Mouse (Mus musculus): Measurements from ENCODE around the gene Aldh1a1. TPM values are rescaled to one million over a fixed set of nuclear protein-coding genes. Genes with fewer than 3 reads are reported as not detected.
"Not testable (repeated sequence)": the region's sequence is repeated elsewhere in the genome, so short reads cannot be mapped to it uniquely, and the experiment has no call there.

The Aldh1a1 gene
- total and polyA plus RNA-seq, 3 experiments, result 5.2 to 251 (median 112) TPM

DNA sequence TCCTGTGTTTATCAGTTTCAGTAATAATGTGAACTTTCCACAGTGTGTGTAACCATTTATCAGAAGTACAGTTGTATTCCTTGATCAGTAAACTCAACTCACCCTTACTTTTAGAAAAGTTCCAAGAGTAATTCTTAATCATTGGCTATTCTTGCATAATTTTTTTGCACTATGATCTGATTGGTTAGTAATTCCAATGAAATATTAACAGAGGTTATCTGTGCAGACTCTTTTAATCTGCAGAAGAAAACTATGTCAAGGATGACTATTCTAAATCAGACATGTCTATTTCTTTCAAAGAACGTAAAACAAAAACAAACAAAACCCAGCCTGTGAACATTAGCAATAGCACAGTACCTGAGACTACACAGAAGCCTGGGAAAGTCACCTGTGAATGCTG lies 62.9 kb downstream of the Aldh1a1 start:
- DNase-seq, result no peak

DNA sequence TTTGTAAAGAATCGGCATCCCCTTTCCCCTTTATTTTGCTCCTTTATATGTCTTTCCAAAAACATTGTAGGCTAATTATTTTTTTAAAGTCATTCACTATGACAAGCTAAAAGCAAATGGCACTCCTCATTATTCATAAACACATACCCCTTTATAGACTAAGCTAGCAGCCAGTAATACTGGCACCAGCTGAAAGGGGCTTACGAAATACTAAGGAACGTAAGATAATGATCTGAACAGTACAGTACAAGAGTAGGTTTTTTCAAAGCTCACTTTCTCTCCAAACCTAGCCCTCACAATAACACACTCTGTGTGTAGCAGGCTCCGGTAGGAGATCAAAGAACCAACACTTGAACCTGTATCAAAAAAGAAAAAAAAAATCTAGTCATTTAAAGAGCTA lies 64.7 kb downstream of the Aldh1a1 start:
- no peak for DNase-seq

DNA sequence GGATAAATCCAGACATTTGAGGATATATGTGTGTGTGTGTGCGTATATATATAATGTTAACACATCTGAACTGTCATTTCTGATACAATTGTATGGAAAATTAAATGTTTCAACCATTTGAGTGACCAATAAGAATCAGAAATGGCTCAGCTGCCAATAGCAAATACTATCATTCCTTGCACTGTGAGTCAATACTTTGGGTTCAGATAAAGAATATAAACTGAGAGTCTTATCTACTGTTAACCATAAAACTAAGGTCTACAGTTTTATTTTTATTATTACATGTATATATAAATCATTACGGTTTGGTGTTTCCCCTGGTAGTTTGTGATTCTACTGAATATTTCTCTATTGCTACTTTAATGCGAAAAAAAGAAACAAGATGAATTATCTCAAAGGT lies 65.6 kb downstream of the Aldh1a1 start:
- DNase-seq, result no peak

DNA sequence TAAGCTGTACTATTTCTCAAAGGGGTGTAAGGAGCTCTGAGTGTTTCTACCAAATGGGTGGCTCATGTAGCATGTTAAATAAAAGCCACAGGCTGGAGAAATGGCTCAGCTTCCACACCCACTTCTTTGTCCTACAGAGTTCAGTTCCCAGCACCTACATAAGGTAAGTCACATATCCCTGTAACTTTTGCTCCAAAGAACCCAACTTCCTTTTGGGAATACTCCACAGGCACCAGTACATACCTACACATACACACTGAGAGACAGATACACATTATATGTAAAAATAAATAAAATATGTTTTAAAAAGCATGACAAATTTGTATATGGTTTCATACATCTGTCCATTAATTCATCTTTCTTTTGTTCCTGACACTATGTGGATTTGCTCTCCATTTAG lies 66.0 kb downstream of the Aldh1a1 start:
- no peak for DNase-seq

DNA sequence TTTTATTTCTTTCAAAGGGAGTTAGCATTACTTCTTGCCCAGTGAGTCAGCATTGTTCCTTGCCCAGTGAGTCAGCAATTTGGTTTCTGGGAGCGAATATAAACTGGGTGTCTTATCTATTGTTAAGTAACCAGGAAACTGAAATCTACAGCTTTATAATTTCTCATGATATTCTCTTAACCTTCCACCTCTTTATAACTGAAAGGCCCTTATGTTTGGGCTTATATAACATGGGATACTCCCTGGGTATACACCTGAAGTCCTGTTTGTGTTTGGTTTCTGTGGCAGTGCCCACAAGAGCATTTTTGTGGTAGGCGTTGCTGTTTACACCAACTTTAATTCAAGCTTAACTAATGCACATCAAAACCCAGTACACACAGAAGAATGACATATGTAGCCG lies 66.4 kb downstream of the Aldh1a1 start:
- peak; percentile 52 for DNase-seq

DNA sequence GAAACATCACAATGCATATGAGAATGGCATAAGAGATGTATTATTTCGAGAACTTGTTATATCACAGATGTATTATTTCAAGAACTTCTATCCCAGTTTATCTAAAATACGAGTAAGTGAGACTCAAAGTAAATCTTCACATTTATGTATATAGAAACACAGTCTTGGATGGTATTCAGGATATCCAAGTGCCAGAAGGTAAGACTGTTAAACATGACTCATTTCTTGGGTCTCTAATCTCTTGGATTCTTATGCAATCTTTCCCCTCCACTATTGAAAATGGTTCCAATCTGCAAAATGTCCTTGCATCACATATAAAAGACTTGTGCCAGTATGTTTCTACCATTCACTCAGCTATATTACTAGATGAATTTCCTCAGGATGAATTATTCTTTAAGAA lies 67.4 kb downstream of the Aldh1a1 start:
- no peak for DNase-seq

DNA sequence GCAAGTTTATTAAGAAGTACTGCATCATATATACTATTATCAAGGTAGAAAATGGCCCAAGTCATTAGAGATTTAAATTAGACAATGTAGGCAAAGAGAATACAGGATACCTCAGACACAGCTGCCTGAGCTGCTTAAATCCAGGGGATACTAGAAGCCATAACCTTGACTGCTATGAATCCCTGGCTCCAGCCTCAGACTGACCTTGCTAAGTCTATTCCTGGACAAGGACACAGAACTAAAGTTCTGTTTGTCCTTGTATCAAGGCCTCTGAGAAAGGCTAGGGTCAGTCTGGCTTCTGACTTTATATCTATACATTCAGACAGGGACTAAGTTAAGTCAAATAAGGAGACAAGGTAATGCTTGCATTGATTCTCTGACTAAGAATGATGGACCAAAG lies 69.9 kb downstream of the Aldh1a1 start:
- peak; percentile 58 for DNase-seq

DNA sequence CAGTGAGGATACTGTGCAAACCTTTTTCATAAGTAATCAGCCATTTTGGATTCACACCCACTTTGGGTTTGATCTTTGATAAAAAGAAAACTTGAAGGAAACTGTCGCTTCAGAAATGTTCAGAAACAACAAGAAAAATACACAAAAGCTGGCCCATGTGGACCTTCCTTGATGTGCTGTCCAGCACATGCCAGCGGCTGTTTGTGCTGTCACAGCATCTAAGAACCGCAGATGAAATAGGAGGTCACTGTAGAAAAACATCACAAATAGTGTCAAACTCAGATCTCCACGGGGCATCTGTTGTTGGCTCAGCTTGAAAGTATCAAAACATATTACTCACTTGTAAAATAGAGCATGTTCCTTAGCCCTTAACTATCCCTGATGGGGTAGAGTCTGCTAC lies 73.8 kb downstream of the Aldh1a1 start:
- no peak for DNase-seq

DNA sequence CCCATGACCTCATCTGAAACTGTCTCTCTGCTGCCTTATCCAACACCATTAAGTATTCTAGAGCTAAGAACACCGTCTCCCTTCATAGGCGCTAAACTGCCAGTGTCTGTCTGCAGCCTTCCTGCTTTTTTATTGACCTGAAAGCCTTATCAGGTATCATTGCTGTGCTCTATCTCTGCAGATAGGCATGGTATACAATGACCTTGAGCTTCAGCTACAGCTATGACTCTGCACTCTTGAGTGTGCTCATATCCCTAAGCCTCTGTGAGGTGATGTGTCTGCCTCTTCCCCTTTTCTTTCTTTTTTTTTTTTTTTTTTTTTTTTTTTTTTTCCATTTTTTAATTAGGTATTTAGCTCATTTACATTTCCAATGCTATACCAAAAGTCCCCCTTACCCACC lies 74.5 kb downstream of the Aldh1a1 start:
- DNase-seq, result no peak

DNA sequence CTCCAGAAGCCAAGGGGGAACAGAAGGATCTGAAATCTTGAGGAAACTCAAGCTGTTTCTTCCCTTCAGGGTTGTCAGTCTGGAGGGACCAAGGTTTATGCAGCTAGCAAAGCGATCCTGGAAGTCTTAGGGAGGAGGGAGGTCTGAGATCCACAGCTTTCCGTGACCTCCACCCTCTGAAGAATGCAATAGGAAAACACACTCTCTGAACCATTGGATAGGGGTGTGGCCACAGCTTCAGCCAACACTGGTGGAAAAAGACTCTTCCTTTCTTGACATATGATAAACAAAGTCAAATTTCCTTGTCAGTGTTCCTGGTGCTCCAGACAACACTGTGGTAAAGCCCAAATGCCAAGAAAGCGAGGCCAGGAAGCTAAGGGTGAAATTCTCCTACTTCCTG lies 84.5 kb downstream of the Aldh1a1 start:
- no peak for DNase-seq

DNA sequence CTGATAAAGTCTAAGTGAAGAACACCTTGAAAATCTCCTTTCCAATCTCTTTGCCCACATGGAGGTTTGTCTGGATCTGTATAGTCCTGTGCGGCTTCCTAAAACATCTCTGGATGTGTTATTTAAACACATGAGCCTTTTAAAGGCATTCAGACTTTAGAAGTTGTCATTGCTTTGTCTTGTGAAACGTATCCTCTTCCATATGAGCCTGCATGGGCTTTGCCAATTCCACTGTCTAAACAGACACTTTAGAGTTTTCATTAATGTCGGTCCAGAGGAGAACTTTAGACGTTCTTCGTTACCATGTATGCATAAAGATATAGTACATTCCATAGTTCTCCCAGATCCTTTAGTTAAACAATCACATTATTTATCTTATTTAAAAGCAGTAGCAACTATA lies 84.9 kb downstream of the Aldh1a1 start:
- no peak for DNase-seq

DNA sequence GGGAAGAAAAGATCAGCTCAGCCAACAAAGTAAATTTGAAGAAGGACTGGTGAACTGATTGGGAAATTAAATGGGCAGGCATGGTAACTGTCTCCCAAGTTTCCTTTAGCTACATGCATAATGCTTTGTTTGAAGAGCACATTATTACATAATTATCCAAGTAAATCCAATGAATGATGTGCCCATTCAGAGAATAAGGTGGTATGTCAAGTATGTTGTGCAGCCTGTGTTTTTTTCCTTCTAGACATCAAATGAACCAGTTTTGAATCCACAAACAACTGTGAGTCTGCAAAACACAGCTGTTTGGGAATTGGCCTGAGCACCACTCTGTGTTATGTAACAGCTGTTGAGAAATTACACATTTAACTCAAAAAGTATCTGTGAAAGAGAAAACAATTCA lies 107.4 kb downstream of the Aldh1a1 start:
- no peak for DNase-seq

DNA sequence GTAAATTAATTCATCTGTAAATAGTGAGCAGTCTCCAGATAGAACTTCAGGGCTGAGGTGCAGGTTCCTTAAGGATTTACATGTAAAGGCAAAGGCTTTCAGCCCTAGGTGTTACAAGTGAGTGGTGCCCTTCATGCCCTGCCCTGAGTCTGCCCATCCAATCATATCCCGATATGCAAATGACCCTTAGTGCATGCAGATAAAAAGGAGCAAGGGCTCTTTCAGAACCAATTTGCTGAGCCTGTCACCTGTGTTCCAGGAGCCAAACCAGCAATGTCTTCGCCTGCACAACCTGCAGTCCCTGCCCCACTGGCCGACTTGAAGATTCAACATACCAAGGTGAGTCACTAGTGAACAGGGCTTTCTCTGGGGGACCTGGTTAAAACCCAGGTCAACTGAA lies 109.2 kb downstream of the Aldh1a1 start:
- peak; percentile 50 for DNase-seq

DNA sequence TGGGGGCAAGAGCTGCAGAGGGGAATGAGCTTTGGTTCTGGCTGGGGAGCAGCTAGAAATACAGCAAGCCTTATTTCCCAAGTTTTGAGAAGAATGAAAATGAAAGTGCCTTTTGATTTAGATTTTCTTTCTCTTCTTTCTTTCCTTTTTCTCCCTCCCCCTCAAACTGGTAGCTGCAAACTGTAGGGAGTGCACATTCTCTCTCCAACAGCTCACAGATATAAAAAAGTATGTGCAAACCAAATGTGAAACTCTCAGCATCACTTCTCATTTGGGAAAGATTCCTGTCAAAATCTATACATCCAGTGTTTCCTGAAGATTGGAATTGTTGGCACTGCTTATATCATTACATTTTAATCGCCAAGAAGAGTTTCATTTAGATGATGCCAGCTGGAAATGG lies 110.7 kb downstream of the Aldh1a1 start:
- DNase-seq, result no peak

DNA sequence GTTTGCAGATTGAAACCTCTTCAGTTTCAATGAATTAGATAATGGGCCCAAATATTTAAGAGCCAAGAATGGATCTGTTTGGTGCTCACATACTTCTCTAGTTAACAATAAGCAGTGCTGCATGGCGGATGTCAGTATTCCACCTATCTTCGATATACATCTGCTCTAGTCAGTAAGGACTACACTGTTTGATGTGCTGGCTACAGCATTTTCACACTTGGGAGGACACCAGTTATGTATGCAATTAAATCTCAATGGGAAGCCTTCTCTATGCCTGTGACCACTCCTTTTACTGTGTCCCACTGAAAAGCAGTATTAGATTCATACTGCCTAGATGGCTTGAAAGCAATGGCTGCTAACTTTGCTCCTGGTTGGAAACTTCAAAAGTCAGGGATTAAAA lies 111.4 kb downstream of the Aldh1a1 start:
- DNase-seq, result no peak

DNA sequence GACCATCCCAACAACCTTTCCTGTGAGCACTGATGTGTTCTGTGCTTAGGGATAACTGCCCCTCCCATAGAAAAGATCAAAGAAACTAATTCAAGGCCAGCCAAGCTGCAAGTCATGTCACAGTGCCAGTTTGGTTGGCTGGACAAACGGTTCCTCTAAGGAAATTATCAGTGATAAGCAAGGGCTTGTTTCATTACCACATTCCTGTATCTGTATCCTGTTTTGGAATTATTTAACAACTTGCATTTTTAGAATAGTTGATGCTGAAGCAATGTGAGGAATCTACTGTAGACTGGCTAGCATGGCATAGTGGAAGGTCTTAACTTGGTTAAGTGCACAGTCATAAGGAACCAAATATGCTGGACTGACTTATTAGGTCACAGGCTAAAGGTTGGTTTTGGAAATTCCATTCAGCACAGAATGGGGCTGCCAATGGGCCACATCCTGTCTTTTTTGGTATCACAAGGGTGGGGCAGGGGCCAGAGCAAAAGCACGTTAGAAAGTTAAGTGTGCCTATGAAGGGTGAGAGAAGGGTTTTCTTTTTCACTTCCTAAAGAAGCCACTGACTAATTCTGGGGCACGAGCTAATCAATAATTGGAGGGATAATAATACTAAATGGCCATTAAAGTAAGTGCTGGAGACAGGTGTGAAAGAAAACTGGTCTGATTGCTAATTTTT lies 121.9 kb downstream of the Aldh1a1 start:
- DNase-seq, result peak; percentile 37

DNA sequence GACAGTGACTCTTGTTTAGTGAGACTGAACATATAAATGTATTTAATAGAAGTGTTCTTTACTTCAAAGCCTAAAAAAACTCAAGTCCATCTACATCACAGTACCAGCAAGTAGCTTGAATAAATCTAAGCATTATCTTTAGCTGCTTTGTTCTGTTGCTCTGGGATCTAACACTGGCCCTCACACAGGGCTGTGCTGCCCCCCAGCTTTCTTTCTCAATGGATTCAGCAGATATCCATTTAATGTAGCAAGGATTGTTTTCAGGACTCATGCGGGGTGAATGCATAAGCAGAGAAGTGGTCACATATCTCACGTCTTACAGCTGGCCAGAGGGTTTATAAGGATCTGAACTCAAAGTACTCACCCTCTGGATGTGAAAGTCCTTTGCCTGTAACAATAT lies 129.9 kb downstream of the Aldh1a1 start:
- no peak for DNase-seq

DNA sequence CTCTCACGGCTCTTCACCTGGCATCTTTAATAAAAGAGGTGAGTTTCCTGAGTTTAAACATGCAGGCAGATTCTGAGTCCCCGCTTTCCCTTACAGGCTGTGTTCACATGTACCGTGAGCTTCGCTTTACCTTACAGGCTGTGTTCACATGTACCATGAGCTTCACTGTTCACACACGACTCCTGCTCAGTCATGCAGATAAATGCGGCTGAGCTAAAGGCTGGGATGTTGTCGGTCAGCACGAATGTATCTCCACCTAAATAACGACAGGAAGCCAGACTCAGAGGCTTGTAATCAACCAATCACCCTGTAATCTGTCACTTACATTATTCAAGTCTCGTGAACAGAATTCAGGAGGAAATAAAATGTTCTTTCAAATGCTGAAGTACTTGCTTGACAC lies 130.9 kb downstream of the Aldh1a1 start:
- DNase-seq, result no peak

DNA sequence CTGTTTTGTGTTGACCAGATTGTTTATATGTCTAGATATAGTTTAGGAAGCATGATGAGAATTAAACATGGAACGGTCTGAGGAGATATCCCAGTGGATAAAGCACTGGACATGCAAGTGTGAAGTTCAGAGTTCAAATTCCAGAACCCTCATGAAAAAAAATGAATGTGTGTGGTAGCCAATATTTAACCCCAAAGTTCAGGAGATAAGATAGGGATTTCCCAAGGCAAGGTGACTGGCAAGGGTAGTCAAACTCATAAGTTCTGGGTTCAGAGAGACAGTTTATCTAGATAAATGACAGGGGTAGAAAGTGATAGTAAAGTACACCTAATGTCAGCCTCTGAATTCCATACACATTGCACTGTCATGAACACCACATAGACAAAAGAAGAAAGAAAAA lies 138.5 kb downstream of the Aldh1a1 start:
- no peak for DNase-seq

DNA sequence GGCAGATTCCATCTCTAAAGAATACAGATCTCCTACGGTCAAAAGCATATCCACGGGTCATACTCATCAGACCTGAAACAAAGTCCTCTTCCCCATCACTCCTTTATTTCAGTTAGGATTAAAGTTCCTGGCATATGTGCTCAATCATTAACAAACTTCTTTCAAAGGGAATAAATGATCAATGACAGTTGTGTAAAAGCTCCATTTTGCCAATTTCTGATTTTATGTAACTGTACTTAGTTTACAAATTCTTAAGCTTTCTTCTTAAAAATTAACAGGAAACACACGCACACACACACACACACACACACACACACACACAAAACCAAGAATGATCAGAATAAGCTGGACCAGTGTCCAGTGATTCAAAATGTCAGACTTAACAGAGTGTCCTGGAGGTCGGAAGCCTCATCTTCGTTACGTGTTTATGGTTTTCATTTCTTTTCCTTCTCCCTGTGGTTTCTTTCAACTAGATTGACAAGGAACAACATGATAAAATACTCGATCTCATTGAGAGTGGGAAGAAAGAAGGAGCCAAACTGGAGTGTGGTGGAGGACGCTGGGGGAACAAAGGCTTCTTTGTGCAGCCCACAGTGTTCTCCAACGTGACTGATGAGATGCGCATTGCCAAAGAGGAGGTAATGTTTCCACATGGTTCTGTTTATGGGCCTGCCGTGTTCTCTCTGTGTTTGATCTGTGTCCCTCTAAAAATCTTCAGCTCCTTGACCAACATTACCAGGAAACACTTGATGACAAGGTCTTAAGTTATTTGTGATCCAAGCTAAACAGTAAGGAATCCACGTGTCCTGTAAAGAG lies 141.6 kb downstream of the Aldh1a1 start:
- DNase-seq, result no peak

DNA sequence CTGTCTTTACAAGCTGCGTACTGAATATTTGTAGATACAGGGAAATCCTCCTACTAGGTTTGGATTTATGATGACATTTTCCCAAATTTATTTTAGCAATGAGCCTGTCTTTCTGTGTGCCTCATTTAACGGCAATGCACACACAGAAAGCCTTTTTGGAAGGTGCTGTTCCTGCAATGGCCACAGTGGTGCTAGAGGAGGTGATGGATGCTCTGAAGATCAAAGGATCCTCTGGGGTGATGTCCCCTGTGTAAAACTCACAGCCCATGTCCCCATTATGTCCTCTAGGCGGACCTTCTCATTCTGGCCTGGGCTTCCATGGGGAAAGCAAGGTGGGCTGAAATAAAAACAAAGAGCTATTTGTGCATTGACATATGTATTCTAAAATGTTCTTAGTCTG lies 151.8 kb downstream of the Aldh1a1 start:
- DNase-seq, result no peak

DNA sequence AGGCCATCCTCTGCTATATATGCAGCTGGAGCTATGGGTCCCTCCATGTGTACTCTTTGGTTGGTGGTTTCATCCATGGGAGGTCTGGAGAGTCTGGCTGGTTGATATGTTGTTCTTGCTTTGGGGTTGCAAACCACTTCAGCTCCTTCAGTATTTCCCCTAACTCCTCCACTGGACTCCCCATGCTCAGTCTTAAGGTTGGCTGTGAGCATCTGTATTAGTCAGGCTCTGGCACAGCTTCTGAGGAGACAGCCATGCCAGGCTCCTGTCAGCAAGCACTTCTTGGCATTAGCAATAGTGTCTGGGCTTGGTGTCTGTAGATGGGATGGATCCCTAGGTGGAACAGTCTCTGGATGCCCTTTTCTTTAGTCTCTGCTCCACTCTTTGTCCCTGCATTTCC lies 155.0 kb downstream of the Aldh1a1 start:
- DNase-seq, result not testable (repeated sequence)

DNA sequence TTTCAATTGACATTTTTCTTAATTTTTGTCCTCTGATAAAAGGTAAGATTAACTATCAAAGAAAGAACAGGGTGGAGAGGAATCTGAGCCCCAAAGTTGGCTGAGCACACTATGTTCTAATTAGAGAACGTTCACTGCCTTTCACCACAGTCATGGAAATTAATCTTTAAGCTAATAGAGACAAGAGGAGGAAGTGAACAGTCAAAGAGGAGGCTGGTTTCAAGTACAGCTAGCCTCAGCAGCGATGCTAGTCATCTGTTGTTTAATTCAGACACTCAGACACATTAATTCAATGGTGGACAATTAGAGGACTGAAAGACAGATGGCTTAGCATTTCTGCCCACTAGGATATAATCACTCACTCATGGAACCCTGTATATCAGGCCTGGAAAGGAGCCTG lies 157.5 kb downstream of the Aldh1a1 start:
- no peak for DNase-seq

DNA sequence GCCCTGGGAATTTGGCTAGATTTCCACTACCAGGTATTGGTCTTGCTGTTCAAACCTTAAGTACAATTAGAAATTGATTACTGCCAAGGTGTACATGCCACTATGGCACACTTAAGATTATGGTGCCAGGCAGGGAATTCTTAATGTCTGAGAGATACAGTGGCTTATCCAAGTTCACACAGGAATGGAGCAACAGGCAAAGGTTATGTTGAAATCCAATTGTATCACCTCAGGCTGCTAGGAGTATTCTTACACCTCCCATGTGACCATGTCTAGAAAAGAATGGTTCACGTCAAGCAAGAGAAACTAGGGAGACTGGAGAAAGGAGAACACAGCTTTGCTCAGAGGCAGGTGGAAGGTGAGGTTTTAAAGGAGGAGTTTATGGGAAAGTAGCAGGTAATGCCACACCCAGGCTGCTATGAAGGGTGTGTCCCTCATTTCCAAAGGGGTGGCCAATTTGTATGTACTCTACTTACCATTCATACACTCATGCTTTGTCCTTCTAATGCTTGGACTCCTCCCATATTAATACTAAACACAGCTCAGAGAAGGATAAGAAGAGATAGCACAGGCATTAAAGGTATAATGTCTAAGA lies 160.7 kb downstream of the Aldh1a1 start:
- no peak for DNase-seq

All from adrenal gland, adult 2 months (tissue).